Mouse (Mus musculus) regulatory T cell (primary cell): ENCODE measurements at regions not wholly inside any gene's neighbourhood (a gene's known extent, or its start where the extent isn't known, plus 50 kb on each side); places are given as distances from the start of the nearest gene placed in this dataset.
"Not testable (repeated sequence)": the region's sequence is repeated elsewhere in the genome, so short reads cannot be mapped to it uniquely, and the experiment has no call there.

Experiments used
- in situ Hi-C: fragments of 300-600 bp; cut with MboI, MseI; formaldehyde crosslinking; loops from one replicate; pipeline ENCODE4 v1.15.1; 2025; ENCODE audit warnings: high pct_unique_total_duplicates

DNA sequence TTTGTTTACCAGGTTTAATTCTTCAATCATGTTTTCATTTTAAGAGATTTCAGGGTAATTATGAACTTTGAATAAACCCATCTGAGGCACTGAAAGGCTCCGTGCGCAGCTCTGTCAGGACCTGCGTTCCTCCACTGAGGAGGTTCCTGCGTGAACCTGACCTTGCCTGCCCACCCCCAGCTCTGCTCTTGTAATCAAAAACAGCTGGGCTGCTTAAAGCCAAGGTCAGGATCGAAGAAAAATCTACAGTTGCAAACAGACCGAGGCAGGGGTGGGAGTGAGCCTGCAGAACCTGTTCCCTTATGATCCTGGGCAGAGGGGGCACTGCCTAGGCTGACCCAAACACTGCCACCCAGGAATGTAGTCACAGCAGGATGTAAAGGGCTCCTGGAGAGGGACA lies 134.8 kb upstream of the Bcor start:
- in situ Hi-C loops, result no loop called here

DNA sequence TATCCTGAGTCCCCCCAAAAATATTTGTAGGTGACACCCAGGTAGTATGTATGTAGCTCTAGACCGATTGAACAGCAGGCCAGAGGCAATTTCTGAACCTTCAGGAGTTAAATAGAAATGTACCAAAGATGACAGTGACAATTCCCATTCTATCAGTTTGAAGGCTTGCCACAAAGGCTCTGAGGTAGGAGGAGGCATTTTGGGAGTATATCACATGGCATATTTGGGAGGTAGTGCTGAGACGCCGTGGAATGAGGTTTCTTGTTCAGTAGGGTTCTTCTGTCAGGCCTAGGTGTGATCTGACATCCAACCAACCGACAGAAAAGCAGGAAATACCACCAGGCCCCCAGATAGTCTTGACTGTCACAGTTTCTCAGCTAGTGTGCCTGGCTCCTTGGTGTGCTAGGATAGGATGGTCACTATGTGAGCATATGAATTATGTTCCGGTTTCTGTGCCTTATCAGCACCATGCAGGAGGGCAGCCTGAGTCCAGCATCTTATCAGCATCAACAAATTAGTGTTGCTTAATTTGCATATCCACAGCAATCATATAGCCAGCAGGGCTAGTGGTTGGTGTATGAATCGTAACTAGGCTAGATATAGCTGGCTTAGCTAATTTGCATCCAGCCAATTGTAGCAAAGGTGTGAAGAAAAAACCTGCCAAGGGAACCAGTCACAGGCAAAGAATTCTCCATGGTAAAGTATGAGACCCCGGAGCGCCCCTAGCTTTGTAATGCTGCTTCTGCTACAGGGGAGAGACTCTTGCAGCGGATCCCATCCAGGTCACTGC lies 136.3 kb upstream of the Bcor start:
- in situ Hi-C loops, result no loop called here

DNA sequence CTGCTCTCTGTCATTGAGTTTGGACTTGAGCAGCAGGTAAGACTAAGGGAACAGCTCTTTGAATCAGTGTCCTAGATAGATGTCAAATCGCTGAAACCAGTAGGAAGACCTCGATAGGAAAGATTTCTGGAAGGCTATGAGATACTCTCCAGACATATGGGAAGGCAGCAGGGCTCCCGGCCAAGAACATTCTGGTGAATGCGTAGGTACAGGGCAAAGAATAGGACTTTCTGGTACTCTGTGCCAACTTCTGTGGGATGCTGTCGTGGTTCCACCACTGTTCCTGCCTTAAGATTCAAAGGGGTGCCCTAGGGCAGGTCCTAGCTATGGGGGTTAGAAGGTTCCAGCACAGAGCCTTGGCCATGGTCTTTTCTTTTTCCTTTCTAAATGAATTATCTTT lies 138.5 kb upstream of the Bcor start:
- in situ Hi-C loops, result no loop called here

DNA sequence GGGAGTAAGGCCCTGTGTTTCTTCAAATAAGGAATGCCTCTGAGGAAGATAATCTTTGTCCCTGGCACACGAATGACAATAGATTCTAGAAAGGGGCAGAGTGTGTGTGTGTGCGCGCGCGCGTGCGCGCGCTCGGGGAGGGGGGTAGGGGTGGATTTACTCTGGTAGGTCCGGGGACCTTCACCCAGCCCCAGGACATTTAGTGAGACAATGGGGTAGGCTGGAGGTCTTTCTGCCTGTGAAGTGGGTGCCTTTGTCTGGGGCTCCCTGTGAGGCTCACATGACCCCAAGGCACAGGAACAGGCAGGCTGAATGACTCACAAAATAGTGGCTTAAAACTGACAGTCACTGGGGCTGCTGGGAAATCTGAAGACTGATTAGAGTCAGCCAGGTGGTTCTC lies 139.1 kb upstream of the Bcor start:
- in situ Hi-C loops, result no loop called here

DNA sequence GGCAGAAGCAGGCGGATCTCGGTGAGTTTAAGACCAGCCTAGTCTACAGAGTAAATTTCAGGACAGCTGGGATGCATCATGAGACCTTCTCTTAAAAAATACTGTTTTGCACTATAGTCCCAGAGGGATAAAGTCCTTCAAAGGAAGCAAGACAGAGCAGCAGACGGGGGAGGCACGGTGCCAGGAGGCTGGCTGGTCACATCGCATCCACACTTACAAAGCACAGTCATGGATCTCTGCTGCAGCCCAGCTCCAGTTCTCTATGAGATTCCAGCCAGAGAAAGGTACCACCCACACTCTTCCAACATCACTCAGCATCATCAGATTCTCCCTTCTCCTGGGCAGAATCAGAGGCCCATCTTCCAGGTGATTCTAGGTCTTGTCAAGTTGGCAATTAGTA lies 144.5 kb upstream of the Bcor start:
- in situ Hi-C loops, result no loop called here

DNA sequence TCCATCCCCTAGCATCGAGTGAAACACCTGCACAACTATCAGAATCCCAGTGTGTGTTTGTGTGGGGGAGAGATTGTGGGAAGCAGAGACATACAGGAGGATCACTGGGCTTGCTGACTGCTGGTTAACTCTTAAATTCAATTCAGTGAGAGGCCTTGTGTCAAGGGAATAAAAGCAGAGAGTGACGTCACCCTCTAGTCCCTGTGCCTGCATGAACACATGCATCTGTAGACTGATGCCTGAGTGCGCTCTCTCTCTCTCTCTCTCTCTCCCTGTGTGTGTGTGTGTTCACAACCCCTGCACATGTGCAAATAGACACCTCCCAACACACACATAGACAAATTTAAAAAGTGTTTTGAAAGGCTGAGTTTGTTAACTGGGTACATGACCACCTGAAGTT lies 146.8 kb upstream of the Bcor start:
- in situ Hi-C loops, result no loop called here

DNA sequence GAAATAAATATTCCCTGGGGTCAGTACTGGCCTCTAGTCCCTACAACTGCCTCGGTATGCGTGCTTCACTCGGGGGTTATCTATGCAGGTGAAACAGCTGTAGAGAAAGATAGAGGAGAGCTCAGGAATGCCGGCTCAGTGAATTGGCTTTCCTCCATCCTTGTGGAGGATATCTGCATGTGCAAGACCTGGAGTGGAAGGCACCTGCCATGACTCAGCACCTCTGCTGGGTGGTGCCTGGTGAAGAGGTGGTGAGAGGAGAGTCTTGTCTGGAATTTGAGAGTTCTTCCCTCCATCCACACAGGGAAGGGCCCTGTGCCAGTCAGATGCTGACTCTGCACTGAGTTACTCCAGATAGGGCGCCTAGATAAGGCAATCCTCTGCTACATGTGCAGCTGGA lies 152.4 kb upstream of the Bcor start:
- in situ Hi-C loops, result no loop called here

DNA sequence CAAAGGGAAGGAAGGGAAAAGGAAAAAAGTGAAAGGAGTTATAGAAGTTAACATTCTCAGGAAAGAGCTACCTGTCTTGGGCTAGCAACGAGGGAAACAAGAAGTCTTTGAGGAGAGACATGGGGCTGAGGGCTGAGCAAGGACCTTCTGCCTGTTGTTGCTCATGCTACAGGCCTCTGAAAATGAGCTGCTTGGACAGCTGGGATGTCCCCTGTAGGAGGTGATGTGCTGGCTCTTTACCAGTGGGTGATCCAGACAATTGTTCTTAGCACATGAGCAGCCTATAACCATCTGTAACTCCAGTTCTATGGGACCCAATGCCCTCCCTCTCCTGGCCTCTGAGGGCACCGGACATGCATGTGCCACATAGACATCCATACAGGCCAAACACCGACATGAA lies 155.5 kb upstream of the Bcor start:
- in situ Hi-C loops, result no loop called here

DNA sequence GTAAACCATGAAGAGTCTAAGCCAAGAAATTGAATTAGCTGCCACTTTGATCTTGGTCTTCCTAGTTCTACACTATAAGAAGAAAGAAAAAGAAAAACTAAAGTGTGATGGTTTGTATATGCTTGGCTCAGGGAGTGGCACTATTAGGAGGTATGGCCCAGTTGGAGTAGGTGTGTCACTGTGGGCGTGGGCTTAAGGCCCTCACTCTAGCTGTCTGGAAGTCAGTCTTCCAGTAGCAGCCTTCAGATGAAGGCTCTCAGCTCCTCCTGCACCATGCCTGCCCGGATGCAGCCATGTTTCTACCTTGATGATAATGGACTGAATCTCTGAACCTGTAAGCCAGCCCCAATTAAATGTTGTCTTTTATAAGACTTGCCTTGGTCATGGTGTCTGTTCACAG lies 157.3 kb upstream of the Bcor start:
- in situ Hi-C loops, result not testable (repeated sequence)

DNA sequence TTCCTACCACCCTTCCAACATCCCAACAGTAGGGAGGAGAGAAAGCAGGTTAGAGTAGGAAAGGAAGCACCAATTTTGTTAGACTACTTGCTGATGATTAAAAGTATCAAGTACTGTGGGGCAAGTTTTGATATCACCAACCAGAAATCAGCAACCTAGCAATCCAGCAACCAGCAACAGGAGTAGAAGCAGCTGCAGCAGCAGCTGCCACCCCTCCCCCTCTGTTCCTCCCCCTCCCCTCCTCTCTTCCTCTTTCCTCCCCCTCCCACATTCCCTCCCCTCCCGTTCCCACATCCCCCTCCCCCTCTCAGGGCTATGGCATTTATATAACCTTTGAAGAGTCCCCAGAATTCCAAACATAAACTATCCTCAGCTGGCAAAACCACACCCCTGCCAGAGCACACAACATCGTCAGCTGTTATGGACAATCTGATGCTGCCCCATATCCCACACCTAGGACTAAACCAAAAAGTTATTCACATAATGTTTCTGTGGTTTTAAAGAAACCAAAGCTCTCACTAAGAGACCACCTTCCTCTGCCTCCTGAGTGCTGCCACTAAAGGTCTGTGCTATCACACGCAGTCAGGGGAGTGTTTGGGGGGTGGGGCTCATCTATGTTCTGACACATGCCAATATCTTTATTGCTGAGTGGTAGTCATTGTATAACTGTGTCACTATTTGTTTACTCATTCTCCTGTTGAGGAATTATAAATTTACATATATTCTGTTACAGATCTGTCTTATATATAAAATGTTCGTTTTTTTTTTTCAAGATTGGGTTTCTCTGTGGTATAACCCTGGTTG lies 158.9 kb upstream of the Bcor start:
- in situ Hi-C loops, result no loop called here

DNA sequence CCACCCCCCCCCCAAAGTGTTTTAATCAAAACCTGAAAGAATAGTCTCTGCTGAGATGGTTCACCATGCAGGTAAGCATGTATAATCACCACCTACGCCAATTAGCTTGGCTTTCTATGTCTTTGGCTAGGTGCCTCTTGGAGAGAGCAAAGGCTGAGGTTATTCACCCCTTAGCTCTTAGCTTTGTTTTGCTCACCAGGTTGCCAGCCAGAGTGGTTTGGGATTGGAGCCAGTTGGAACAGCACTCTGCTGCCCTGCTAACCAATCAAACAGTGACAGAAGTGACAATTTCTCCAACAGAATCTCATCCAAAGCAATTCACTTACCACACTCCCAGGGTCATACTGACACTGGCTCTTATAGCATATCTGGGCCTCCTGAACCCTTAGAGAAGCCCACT lies 162.3 kb upstream of the Bcor start:
- in situ Hi-C loops, result no loop called here

DNA sequence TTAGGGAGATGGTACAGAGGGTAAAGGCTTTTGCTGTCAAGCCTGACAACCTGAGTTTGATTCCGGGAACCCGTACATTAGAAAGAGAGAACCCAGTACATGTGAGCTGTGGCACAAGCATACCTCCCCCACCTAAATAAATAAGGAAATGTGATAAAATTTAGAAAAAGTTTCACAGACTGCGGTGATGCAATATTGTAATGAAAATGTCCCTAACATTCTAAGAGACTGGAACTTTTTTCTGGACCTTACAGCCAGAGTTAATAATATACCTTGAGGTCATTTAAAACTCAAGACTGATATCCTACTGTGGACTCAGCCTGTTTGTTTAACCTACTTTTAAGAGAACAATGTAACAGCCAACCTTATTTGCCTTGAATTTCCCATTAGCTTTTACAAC lies 163.1 kb upstream of the Bcor start:
- in situ Hi-C loops, result no loop called here

DNA sequence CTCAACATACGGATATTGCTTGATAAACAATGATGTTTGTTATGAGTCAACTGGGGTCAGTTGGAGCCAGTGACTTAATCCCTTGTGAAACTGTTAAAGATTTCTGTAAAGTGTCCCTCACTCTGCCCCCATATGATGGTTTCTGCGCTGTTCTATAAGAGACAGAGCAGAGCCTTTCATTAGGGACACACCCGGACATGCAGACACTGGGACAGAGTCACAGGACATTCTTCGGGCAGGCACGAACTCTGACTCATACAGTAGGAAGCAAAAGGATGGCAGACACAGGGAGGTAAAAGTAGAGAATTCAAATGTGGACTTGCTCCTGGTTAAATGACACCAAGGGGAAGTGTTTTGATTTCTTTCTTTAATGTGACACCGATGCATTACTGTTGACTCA lies 163.7 kb upstream of the Bcor start:
- in situ Hi-C loops, result no loop called here

DNA sequence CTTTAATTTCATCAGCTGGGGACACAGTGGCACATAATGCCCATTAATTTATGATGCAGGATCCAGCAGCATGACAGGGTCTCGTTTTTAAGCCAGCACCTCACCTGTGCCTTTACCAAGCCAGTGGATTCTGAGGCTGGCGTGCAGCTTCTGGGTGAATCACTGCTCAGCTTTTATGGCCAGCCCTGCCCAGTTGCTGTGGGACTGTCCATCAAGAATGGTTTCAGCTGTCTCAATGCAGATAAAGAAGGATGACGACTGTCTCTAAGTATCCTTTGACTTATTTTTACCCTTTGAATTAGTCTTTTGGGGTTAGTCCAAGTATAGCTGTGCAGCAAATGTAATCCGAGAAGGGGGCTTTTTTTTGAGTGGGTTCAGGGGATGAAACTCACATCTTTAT lies 167.3 kb upstream of the Bcor start:
- in situ Hi-C loops, result no loop called here

DNA sequence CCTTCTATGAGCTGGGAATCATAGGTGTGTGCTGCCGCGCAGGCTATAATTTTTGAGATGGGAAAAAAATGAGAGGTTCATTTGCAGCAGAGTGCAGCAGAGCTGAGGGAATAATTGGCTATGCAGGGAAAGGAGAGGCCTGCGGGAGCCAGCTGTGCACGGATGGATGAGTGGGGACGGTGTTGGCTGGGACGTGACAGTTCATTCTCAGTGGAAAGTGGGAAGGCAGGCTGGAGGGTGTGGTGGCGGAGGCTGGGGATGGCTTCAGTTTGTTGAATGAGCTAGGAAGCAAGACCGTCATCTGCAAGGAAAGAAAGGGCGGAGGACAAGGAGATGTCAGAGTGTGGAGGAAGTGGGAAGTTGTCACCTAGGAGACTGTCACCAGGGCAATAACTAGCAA lies 180.4 kb upstream of the Bcor start:
- in situ Hi-C loops, result no loop called here

DNA sequence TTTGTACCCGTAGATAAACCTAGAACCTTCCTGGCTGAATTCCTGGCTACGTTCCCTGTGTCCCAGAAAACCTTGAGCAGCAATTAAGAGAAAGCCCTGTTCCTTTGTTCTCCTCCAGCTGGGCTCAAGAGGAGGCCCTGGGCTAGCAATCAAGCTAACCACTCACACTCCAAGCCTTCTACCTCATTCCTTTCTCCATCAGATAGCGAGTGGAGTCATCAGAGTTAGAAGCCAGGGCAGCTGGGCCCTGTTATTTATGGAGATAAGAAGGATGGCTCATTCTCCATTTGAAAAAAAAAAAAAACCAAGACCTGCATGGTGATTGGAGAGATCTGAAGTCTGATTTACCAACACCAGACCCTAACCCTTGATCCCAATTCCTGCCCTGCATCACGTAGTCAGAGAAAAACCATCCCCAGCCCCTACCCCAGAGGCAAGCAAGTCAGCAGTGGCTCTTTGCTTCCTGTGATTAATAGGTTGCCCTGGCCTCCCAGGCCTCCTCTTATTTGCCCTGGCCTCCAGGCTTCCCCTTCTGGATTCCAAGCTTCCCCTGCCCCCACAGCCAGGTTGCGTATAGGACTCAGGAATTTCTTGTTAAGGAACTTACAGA lies 181.3 kb upstream of the Bcor start:
- in situ Hi-C loops, result no loop called here

DNA sequence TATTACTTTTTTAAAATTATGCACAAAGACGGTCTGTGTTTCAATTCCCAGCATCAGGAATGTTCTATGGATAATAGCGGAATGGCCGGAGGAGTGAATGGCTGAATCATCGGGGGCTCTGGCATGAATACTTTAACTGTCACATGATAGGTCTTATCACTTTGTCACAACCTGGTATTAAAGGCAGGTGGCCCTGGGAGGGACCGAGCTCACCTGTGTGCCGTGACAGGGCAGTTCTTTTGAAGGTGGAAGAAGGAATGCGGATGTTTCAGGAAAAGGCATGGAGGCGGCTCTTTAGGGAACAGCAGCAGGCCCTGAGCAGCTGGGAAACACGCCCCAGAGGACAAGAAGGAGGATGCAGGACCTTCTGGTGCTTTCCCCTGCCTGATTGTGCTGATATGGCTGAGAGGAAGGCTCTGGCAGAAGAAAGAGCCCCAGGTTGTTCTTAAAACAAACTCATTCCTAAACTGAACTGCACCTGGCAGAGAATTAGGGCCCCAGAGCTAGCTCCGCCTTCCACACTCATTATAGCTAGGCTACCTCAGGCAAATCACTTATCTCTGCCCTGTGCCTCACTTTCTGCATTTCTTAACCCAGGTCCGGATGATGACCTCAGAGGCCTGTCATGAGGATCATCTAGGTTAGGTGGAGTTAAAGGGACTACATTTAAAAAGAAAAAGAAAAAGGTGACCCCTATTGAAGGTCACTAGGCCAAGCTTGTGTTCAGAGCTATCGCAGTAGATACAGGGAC lies 184.8 kb upstream of the Bcor start:
- in situ Hi-C loops, result no loop called here

DNA sequence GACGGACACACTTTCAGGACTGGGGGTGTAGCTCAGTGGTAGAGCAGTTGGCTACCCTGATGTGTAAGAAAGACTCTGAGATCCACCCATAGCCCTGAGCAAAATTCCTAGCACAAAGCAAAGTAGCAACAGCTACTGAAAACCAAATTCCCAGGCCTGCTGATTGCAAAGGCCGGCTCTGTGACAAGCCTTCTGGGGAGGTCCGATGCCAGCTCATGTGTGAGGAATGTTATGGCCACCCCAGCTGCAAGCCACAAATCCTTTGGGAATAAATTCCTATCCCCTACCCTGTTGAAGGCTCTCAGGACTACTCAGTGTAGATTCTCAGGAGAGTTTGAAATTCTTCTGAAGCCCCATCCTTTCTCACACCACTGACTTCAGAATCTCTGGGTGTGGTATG lies 186.7 kb upstream of the Bcor start:
- in situ Hi-C loops, result no loop called here

DNA sequence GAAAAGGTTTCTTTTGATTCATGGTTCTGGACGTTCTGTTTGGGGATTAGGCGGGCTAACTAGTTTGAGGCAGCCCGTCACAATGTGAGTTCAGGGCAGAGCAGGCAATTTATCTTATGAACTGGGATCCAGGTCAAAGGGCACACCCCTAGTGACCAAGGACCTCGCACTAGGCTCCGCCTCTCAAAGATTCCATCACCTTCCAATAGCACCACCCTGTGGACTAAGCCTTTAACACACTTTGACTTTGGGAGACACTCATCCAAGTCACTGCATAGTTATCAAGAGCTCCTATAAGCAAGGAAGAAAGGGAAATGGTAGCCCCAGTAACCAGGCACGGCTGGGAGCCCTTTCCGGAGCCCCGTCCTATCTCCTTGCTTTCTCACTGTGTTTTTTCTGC lies 188.0 kb upstream of the Bcor start:
- in situ Hi-C loops, result no loop called here

DNA sequence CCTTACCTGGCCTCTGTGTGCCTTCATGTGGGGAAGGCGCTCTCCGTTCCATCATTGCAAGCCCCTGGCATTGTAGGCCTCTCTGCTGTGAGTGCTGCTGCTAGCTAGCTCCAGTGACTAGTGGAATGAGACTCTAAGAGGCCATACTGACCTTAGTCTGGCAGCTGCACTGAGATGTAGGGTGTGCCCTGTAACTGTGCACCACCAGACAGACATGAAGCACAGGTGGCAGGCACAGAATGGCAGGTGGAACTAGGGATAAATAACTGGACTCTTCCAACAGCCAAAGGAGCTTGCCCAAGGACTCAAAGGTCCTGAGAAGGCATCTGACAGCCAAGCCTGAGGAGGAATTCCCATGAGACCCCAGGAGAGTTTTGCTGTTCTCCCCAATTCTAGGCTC lies 194.7 kb upstream of the Bcor start:
- in situ Hi-C loops, result loop anchor here (10.0 kb wide), 1 partner anchor 730 kb away; no protein-coding TSS in a partner anchor

DNA sequence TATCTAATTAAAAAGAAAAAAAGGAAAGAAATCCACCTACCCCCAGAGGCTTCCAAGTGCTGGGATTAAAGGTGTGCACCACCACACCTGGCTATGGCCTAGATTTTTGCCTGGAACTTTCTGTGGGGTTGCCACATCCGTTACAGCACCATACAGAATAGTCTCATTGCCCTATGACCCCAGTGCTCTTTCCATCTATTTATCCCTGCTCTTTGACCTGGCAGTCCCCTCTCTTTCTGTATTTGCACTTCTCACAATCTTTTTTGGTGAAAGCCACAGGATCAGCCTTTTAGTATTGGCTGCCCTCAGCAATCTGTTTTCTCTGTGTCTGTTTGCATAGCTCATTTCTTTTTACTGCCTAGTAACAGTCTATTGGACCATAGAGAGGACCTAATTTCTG lies 197.9 kb upstream of the Bcor start:
- in situ Hi-C loops, result loop anchor here (10.0 kb wide), 1 partner anchor 733 kb away; no protein-coding TSS in a partner anchor
